Mouse (Mus musculus) T-cell, adult 2 months (primary cell): Measurements from ENCODE around the gene Pcyox1.
"Not testable (repeated sequence)": the region's sequence is repeated elsewhere in the genome, so short reads cannot be mapped to it uniquely, and the experiment has no call there.

Experiments
- DNase-seq: peaks from one replicate; pipeline ENCODE4 v3.0.0; 2022; ENCODE audit warnings: low spot score

The Pcyox1 gene

DNA sequence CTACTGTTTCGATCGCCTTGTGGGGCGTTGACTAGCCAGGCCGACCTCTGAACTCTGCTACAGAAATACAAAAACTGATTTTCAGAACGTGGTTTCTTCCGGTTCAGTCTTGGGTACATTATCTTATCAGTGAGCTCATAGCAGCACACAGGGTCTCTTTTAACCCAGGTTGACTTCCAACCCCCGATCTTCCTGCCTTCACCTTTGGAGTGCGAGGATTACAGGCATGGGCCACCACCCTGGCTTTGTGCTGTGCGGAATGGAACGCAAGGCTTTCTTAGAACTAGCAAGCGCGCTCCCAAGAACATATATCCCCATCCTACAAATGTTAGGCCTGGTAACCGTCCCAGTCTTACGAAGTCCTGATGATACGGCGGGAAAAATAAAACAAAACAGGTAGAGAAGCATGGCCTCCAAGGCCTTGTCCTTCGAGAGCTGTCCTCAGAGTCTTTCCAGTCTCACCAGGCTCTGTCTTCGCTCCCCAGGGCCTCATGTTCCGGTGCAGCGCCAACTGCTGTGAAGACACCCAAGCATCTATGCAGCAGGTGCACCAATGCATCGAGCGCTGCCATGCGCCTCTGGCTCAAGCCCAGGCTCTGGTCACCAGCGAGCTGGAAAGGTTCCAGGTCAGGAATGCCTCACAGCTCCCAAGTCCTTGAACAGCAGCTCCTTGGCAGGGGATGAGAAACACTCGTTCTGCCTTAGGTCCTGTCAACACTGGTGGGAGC is 30.7 kb downstream of the Pcyox1 start:
- DNase-seq = no peak

GRCm38 (mm10) chr6:86365371-86366124 is 31.4 kb downstream of the Pcyox1 start, which contains the start of gene Fam136a:
Gene Fam136a (plus strand): TSS chr6:86365646.
- peak; percentile 93 for DNase-seq

- peak; percentile 73 for DNase-seq
These were observed 32.4 kb downstream of the Pcyox1 start for GRCm38 (mm10) chr6:86364442-86365141.

GRCm38 (mm10) chr6:86361373-86361772 is 35.6 kb downstream of the Pcyox1 start:
- DNase-seq = no peak

- DNase-seq = no peak
These were observed 36.3 kb downstream of the Pcyox1 start for GRCm38 (mm10) chr6:86360691-86361090.

GRCm38 (mm10) chr6:86356956-86357355 is 40.0 kb downstream of the Pcyox1 start:
- DNase-seq = peak; percentile 63

GRCm38 (mm10) chr6:86354948-86355347 is 42.0 kb downstream of the Pcyox1 start:
- no peak for DNase-seq

DNA sequence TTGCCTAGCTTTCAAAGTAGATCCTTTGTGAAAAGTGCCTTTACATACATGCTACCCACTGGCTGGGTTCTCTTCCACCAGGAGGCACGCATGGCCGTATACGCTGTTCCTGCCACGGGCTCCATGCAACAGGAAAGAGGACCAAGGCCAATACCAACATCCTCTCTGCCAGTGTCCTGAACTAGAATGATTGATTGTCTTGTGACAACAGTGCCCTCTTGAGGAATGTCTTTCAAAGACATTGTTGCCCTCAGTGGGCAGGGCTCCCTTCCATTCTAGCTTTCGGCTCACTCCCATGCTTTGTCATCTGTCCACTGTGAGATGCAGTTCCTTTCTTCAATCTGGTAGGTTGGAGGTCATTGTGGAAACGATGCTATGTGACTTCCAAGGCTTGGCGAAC is 47.7 kb downstream of the Pcyox1 start:
- no peak for DNase-seq

GRCm38 (mm10) chr6:86346063-86346462 is 50.9 kb downstream of the Pcyox1 start:
- no peak for DNase-seq

DNA sequence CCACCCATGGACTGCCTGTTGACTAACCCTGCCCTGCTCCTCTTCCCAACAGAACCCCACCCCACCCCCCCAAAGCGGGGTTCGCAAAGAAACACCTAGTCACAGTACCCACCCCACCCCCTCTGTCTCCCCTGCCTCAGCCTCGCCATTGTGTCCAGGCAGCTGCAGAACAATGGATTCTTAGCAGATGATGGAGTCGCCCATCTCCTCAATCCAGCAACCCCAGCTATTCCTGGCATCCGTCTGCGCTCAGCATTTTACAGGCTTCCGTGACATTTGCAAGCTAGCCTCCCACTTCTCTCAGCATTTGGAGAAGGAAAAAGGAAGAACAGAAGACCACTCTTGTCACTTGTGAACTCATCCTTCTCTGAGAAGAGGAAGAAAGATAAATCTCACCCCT is 53.3 kb downstream of the Pcyox1 start:
- DNase-seq = no peak

DNA sequence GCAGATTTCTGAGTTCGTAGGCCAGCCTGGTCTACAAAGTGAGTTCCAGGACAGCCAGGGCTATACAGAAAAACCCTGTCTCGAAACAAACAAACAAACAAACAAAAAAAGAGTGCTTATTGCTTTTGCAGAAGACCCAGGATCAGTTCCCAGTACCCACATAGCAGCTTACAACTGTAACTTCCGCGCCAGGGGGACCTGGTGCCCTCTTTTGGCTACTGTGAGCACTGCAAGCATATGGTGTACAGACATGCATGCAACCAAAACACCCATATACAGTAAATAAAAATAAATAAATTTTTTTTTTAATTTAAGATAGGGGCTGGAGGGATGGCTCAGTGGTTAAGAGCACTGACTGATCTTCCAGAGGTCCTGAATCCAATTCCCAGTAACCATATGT is 60.6 kb downstream of the Pcyox1 start:
- DNase-seq = not testable (repeated sequence)
